Mouse (Mus musculus): ENCODE results near the gene Cables2. TPM values are rescaled to one million over a fixed set of nuclear protein-coding genes. Genes with fewer than 3 reads are reported as not detected.

The Cables2 gene
- total RNA-seq, 2 experiments from 2014 or later = 30.5 to 33.7 TPM

DNA sequence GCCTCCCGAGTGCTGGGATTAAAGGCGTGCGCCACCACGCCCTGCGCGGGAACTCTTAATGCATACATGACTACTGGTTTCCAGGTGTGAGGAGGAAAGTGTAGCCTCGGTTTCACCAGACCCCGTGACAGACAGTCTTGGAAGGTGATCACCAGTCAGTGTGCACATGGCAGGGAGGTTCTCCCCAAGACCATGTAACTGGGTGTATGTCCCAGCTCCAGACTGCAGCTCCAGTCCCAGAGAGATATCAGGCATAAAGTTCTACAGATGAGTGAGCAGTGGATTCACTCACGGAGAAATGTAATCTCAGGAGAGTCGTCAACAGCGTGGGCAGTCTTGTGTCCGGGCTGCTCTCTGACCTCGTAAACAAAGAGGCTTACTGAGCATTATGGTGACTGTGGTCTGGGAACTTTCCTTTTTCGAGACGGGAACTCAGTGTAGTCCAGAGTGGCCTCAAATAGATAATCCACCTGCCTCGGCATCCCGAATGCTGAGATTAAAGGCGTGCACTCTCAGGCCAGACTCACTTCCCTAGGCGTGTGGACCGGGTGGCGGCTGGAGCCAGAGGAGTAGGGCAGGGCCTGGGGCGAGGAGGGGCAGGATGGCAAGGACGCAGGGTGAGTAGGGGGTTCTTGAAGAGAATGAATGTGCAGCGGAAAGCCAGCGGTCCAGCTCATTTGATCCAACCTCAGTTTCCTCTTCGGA, 16.8 kb downstream of the Cables2 start:
- no peak for DNase-seq (ENCODE audit: low spot score in 2 of 2)

DNA sequence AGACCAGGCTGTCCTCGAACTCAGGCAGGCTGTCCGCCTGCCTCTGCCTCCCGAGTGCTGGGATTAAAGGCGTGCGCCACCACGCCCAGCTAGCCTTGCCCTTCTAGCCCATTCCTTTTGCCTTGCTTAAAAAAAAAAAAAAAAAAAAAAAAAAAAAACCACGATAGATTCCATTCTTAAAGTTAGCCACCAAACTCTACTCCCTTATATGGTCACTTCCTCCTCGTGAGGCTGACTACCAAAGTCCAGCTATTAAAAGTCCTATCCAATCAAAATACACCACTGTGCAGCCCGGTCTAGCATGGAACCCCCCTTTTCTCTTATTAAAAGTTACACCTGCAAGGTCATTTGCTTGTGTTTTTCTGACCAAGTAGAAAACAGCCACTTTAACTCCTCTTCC, 17.6 kb downstream of the Cables2 start:
- DNase-seq (ENCODE audit: low spot score in 2 of 2) = no peak

DNA sequence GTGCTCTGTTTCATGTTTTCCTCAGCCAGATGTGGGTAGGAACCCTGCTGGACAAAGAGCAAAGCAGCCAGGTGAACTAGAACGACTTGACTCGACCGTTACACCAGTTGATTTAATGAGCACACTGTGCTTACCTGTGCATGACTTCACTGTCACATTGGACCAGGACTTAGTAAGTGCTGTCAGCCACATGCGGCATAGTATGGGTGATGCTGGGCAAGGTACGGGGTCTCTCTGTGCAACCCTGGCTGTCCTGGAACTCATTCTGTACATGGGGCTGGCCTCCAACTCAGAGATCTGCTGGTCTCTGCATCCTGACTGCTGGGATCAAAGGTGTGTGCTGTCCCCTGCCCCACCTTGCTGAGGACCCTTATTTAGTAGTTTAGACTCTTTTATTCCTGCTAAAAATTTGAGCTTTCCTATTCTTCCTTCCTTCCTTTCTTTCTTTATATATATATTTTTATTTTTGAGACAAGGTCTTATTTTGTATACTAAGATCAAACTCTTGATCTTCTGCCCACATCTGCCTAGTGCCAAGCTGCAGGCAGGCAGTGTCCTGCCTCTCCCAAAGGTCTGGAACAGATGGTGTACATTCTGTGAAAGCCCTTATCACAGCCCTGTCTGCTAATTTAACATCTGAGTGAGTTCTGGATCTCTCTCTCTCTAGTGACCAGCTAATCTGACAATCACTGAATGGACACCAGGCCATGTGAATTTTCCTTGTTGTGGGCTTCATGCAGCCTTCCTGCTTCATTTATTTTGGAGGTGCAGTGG, 18.7 kb downstream of the Cables2 start:
- DNase-seq (ENCODE audit: low spot score in 2 of 2) = no peak

DNA sequence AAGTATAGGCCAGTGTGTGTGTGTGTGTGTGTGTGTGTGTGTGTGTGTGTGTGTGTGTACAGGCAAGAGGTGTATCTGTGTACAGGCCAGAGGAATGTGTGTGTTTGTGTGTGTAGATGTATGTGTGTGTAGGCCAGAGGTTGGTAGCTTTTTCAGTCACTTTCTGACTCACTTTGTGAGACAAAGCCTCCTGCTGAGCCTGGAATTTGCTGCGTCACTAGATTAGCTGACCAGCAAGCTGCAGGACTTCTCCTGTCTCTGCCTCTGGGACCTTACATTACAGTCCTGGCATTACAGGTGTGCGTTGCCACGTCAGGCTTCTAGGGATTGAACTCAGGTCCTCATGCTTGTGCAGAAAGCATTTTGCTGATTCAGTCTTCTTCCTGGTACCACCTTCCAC, 21.5 kb downstream of the Cables2 start:
- no peak for DNase-seq (ENCODE audit: low spot score in 2 of 2)

DNA sequence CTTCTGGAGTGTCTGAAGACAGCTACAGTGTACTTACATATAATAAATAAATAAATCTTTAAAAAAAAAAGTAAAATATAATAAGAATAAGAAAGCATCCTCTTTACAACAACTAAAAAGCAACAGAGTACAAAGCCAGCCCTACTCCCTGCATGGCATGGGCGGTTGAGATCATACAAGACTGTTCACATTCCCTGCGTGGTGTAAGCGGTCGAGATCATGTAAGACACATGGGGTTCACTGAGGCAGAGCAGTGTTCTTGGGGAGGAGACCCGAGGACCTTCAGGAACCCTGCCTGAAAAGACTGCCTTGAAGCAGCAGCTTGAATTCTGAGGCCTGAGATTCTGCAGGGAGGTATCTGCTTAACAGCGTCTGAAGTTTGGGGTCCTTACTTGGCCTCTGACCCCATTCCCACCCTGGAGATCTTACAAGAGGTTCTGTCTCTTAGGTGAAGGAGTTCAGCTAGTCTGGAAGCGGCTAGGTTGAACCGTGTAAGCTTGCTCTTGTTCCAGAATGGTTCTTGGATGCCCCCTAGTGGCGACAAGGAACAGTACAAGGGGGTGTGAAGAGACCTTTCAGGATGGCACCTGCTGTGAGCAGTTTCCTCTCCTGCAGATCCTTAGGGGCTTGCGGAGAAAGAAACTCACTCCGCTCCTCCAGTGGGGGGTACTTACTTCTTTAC, 22.2 kb downstream of the Cables2 start:
- peak; percentile 82 to 85 for DNase-seq (ENCODE audit: low spot score in 2 of 2)

DNA sequence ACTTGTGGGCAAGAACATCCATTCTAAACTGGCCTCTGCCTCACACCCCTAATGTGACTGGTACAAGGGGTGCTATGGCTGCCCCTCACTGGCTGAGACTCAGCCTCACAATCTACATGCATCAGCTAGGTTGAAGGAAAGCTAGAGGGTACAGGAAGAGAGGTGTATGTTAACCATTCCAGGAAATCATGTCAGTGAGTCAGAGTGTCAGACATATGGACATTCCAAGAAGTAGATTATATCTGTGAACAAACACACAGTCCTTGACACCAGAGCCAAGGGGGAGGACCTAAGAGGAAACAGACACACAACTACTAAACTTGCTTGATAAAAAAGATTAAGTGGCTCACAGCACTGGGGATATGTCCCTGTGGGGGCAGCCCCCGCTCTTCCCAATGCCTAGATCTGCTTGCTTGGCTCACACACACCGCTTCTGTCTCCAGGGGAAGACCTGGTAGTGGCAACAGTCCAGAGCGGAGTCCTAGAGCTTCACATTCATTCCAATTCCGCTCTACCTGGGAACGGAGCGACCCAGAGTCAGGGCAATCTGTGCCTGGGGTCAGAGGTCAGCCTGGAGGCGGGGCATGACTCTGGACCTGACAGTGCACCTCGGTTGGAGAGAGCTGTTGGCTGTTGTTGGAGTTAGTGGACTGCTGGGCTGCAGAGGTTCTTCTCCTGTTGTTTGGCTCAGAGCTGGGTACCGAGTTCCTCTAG, 24.2 kb downstream of the Cables2 start:
- DNase-seq (ENCODE audit: low spot score in 2 of 2) = no peak

DNA sequence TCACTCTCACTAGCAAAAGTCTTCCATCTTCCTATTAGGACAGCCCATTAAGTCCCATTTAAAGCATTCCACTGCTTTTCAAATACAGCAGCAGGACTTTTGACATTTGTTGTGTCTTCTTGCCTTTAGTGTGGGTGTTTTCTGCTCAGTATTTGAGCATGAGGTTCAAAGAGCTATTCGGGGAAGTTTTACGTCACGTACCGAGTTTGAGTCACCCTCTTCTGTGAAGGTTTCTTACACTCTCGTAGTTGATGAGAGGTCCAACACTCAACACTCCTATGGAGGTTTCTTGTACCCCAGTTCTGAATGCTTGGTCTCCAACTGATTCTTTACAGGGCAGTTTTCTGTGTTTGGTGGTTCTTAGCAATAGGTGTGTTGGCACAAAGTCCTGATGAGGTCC, 25.4 kb downstream of the Cables2 start:
- no peak for DNase-seq (ENCODE audit: low spot score in 2 of 2)

DNA sequence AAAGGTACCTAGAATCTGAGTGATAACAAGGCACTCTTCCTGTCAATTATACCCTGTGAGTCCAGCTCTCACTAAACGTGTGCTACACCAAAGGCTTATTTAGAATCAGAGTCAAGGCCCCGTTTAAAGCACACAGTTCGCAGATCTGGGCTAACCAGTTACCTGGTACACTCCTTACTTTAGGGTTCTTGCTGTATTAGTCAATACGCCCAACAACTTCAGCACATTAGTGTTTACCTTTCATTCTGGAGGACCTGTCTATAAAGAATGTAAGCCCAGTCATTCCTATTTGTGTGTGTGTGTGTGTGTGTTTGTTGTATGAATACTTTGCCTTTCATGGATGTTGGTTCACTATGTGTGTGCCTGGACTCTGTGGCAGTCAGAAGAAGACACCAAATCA, 30.2 kb downstream of the Cables2 start:
- DNase-seq (ENCODE audit: low spot score in 2 of 2) = no peak

DNA sequence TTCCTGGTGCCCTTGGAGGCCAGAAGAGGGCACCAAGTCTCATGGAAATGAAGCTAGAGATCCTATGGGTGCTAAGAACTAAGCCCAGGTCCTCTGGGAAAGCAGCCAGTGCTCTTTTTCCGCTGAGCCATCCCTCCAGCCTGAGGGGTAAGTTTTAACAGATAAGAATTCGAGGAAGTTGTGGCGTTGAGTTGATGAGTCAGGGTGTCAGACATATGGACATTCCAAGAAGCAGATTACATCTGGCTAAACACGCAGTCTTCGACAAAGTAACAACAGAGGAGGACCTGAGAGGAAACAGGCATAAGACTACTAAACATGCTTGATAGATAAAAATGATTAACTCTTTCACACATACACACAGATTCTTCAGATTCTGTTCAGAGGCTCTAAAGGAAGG, 34.7 kb downstream of the Cables2 start:
- no peak for DNase-seq (ENCODE audit: low spot score in 2 of 2)

DNA sequence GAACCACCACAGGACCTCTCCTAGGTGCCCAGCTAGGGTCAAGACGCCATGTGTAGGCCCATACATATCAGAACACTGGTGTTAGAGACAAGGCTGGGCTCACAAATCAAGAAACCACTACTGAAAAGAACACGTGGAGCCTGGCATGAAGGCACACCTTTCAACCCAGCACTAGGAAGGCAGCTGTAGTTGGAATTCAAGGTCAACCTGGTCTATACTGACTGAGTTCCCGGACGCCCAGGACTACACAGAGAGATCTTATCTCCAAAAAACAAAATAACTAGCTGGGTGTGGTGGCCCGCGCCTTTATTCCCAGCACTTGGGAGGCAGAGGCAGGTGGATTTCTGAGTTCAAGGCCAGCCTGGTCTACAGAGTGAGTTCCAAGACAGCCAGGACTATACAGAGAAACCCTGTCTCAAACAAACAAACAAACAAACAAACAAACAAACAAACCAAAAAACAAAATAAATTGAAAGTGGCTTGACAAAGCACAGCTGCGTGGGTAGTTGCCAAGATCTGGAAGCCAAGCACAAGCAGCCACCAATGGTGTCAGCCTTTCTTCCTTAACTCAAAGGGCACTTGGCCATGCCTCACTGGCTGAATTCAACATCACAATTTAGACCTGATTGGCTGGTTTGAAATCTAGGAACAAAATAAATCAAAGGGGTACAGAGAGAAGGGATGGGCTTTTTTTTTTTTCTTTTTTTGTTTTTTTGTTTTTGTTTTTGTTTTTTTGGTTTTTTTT, 35.5 kb downstream of the Cables2 start:
- no peak for DNase-seq (ENCODE audit: low spot score in 2 of 2)

DNA sequence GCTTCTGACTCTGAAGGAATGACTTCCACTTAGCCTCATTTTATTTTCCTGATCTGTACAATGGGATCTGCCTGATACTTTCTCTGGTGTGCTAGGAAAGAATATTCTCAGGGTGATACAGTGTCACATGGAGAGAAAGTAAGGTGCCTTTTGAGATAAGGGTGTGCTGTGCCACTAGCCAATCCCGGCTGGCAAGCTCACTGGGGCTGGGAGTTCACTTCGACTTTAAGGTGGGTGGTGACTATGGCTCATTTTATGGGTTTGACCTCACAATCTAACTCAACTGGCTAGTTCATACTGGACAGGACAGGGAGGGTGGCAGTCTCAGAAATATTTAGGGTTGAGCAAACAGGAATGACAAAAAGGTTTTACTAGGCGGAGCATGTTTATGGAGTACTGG, 36.4 kb downstream of the Cables2 start:
- no peak for DNase-seq (ENCODE audit: low spot score in 2 of 2)

DNA sequence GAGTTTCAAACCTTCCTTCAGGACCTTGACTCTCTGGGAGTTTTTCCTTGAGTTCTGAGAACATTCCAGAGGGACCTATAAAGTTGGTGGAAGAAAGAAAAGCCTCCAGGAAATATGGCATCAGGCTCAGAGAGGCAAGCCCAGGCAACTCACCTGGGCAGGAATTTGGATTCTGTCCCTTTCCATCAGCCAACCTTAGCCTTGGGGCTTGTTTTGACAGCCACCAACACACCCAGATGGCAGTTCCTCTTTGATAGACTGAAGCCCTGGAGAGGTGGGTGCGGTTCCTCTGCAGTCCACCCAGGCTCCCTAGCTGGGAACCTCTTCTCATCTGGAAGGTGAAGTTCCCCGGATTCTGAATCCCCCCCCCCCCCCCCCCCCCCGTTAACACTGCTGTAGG, 36.8 kb downstream of the Cables2 start:
- DNase-seq (ENCODE audit: low spot score in 2 of 2) = no peak

DNA sequence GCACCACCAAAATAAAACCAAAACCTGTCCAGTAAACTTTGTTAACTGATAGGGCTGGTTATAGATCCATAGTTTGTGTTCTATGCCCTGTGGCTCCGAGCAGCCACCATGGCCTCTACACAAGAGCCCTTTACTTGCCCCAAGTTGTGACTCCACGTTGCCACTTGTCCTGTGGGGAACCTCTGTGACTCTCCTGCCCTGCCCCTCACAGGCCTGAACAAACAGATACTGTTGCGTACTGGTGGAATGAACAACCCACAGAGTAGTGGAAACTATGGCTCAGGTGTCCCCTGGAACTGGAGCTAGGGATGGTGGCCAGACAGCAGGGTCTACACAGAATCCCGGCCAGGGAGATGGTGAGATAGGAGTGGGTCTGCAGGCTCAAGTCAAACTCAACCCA, 37.5 kb downstream of the Cables2 start:
- no peak for DNase-seq (ENCODE audit: low spot score in 2 of 2)

DNA sequence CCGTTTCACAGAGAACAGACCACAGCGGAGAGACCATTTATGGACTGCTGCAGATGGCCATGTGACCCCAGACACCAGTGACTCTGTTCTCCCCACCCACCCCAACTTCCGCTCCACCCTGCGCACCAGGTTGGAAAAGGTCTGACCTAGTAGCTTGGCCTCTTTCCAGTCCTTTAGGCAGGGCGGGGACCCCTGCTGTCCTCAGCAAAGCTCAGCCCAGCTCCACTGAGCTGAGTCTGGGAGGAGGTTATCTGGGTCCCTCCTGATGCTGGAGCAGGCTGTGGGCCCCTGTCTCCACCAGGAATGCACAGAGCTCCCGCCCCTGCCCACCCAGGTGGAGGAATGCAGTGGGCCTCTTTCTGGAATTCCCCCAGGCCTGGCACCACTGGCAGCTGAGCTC, 38.3 kb downstream of the Cables2 start:
- DNase-seq (ENCODE audit: low spot score in 2 of 2) = no peak

DNA sequence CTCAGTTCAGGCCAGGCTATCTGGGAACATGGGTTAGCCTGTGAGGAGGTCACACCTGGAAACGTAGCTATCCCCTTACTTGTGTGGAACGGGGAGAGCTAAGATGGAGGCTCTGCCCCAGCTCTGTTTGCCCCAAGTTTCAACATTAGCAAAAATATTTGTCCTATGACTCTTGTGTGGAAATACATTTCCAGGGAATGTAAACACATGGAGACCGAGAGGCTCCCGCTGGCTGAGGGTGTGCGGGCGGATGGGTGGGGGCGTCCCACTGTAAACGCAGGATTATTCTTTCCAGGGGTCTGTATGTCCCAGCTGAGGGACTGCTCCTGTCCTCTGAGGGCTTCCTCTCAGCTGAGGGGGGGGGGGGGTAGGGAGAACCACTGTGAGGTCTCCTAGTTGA, 38.9 kb downstream of the Cables2 start:
- DNase-seq (ENCODE audit: low spot score in 2 of 2) = no peak

DNA sequence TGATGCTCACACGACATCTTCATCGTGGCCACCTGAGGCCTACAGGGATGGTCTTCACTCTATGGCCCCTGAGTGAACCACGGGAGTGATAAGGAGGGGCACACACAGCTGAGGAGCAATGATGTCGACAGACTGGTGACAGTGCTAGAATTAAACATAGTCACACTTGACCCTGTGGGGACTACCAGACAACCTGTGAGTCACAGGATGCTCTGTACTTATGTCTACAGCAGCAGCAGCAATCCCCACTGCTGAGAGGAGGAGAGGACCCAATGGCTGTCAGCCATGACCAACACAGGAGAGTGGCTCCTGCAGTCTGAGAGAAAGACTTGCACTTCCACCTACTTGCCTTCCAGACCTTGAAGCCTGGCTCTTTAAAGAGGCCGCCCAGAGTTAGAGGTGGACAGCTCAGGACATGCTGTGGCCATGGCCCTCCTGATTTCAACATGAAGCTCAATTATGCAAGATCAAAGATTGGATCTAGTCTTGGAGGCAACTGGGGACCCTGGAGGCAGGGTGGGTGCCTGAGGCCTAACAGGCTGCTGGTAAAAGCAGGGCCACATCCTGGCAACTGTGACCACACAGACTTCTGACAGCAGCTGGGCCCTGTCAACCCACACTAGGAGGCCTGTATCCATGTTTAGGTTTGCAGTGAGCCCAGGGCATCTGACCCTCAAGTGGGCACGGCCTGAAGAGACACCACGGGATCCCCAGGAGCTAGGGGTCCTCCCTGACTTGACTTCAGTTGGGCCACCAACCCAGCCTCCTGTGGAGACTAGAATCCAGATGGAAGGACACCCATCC, 40.0 kb downstream of the Cables2 start:
- no peak for DNase-seq (ENCODE audit: low spot score in 2 of 2)

DNA sequence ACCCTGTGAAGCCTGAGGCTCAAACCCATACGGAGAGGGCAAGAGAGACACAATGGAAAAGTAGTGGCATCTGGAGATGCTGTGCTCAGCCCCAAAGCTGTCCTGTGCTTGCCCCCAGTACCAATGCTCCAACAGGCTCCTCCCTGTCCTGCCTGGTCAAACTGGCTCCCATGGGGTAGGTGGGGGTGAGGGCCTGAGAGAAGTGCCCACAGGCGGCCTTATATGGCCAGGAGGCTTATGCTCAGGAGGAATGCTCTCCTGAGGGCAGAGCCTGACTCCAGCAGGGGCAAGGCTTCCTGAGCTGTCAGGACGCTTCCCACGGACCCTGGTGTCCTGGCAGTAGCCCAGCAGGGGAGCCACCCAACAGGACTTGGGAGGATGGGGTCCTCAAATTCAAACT, 42.8 kb downstream of the Cables2 start:
- no peak for DNase-seq (ENCODE audit: low spot score in 2 of 2)

DNA sequence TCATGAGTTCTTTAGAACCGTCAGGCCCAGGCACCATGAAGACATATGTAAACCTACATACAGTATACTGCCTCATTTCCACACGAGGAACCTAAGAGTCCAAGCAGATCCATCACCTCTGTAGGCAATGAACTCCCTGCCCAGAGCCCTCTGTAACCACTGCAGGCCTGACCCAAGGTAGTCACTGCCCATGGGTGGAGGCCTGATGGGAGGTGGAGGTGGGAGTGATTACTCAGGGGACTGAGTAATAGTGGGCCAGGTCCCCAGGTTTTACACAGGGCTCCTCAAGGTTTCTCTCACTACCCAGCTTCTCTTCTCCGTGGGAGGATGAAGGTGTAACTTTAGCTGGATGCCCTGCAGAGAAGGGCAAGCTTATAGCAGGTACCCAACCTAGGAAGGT, 44.2 kb downstream of the Cables2 start:
- no peak for DNase-seq (ENCODE audit: low spot score in 2 of 2)

DNA sequence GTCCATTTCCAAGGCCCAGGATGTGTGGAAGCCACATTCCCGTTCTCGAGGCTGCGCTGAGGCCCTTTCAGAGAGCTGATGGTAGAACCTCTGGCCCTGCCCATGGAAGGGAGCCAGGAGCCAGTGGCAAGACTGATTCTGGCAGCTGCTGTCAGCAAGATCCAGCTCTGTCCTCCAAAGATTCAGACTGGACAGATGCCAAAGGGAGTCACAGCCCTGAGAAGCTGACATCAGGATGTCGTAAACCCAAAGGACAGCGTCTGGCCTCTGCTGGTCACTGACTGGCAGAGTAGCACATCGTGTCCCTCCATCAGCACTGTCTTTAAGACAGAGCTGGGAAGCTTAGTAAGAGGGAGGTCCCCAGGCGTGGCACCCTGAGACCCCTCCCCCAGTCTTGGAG, 44.7 kb downstream of the Cables2 start:
- DNase-seq (ENCODE audit: low spot score in 2 of 2) = no peak

DNA sequence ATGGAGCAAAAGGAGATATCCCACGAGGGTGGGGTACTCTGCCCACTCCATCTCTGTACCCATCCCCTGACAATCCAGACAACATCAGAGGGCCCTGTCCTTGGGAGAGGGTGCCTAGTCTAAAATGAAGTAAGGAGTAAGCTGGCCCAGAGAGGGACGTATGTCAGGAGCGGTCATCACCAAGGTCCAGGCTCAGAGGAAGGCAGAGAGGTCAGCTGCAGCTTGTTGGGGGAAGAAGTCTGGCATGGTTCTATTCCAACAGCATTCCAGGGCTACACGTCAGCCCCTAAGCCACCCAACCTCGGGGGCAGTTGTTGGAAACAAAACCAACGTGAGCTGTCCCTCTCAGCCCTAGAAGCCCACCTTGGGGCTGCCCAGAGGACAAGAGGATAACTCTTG, 45.2 kb downstream of the Cables2 start:
- DNase-seq (ENCODE audit: low spot score in 2 of 2) = no peak
